Mouse (Mus musculus): ENCODE results near the gene Tbc1d15. TPM values are rescaled to one million over a fixed set of nuclear protein-coding genes. Genes with fewer than 3 reads are reported as not detected.

The Tbc1d15 gene
- polyA plus RNA-seq, 1 experiment from 2014 or later: 49.5 TPM

GRCm38 (mm10) chr10:115270612-115271390 lies 19.5 kb upstream of the Tbc1d15 start:
- no peak for ATAC-seq (ENCODE audit: low FRiP score, low read depth)
- no peaks in the 10 kb centered on the region for H3K4me1 ChIP-seq
- H3K4me3 ChIP-seq: no peak overlapping the region
- no peak overlapping the region for H3K27ac ChIP-seq
- no peaks in the 10 kb centered on the region for H3K27me3 ChIP-seq (replicated peaks)
- H3K36me3 ChIP-seq: no peaks in the 10 kb centered on the region
- WGBS: 87% methylated on average over 12 of the region's 12 CpGs
- H3K9me3 ChIP-seq: no peaks in the 10 kb centered on the region
- H3K9ac ChIP-seq: no peak overlapping the region
- H3K4me2 ChIP-seq (replicated peaks): no peak overlapping the region

- Histone ChIP-seq H3K27ac (no peak overlapping the region), H3K9me3 (peaks cover 6% of the 10 kb centered on the region; the same call in 1 of the 2 replicates), H3K4me3 (no peak overlapping the region), H3K36me3 (no peaks in the 10 kb centered on the region), H3K9ac (no peak overlapping the region), H3K4me2 (replicated peaks) (no peak overlapping the region), H3K27me3 (replicated peaks) (no peaks in the 10 kb centered on the region), H3K4me1 (no peaks in the 10 kb centered on the region)
- no peak for ATAC-seq (ENCODE audit: low FRiP score, low read depth)
- WGBS: 79% methylated on average over 5 of the region's 5 CpGs
Observed at GRCm38 (mm10) chr10:115262926-115263562, 11.8 kb upstream of the Tbc1d15 start.

- no peaks in the 10 kb centered on the region for H3K27me3 ChIP-seq (replicated peaks)
- H3K4me2 ChIP-seq (replicated peaks): no peak overlapping the region
- H3K4me3 ChIP-seq: no peak overlapping the region
- H3K27ac ChIP-seq: no peak overlapping the region
- 89% methylated on average over 2 of the region's 2 CpGs for WGBS
- H3K36me3 ChIP-seq: no peaks in the 10 kb centered on the region
- peaks cover 6% of the 10 kb centered on the region; the same call in 1 of the 2 replicates for H3K9me3 ChIP-seq
- no peak overlapping the region for H3K9ac ChIP-seq
- no peak for ATAC-seq (ENCODE audit: low FRiP score, low read depth)
- H3K4me1 ChIP-seq: no peaks in the 10 kb centered on the region
Observed at GRCm38 (mm10) chr10:115262261-115262660, 11.0 kb upstream of the Tbc1d15 start.

- no peaks in the 10 kb centered on the region for H3K36me3 ChIP-seq
- H3K4me2 ChIP-seq (replicated peaks): no peak overlapping the region
- no peak overlapping the region for H3K4me3 ChIP-seq
- ATAC-seq (ENCODE audit: low FRiP score, low read depth): no peak
- H3K9me3 ChIP-seq: peaks cover 6% of the 10 kb centered on the region; the same call in 1 of the 2 replicates
- WGBS: 88% methylated on average over 3 of the region's 3 CpGs
- no peak overlapping the region for H3K27ac ChIP-seq
- no peaks in the 10 kb centered on the region for H3K4me1 ChIP-seq
- no peaks in the 10 kb centered on the region for H3K27me3 ChIP-seq (replicated peaks)
- H3K9ac ChIP-seq: no peak overlapping the region
Observed at GRCm38 (mm10) chr10:115261428-115261827, 10.2 kb upstream of the Tbc1d15 start.

GRCm38 (mm10) chr10:115256162-115256561 lies 4.9 kb upstream of the Tbc1d15 start:
- H3K27me3 ChIP-seq (replicated peaks): no peaks in the 10 kb centered on the region
- H3K9ac ChIP-seq: no peak overlapping the region
- ATAC-seq (ENCODE audit: low FRiP score, low read depth): no peak
- no peak overlapping the region for H3K4me3 ChIP-seq
- H3K27ac ChIP-seq: no peak overlapping the region
- WGBS: 82% methylated on average over 5 of the region's 5 CpGs
- H3K4me2 ChIP-seq (replicated peaks): no peak overlapping the region
- no peaks in the 10 kb centered on the region for H3K36me3 ChIP-seq
- no peaks in the 10 kb centered on the region for H3K4me1 ChIP-seq
- H3K9me3 ChIP-seq: peaks cover 6% of the 10 kb centered on the region; the same call in 1 of the 2 replicates

GRCm38 (mm10) chr10:115253521-115253920 lies 2.3 kb upstream of the Tbc1d15 start:
- H3K9ac ChIP-seq: no peak overlapping the region
- 82% methylated on average over 3 of the region's 3 CpGs for WGBS

GRCm38 (mm10) chr10:115252321-115252757 lies 1.1 kb upstream of the Tbc1d15 start:
- no peak for ATAC-seq (ENCODE audit: low FRiP score, low read depth)
- peak overlapping the region; percentile 92 for H3K4me3 ChIP-seq
- H3K4me2 ChIP-seq (replicated peaks): peak overlapping the region; percentile 80
- 15% methylated on average over 10 of the region's 10 CpGs for WGBS
- no peaks in the 10 kb centered on the region for H3K36me3 ChIP-seq
- H3K9ac ChIP-seq: 0 out of 2 replicates have a peak overlapping the region, but pooled peaks have one; percentile 6
- peaks cover 11% of the 10 kb centered on the region for H3K4me1 ChIP-seq
- no peak overlapping the region for H3K27ac ChIP-seq
- no peaks in the 10 kb centered on the region for H3K9me3 ChIP-seq
- H3K27me3 ChIP-seq (replicated peaks): no peaks in the 10 kb centered on the region

More at GRCm38 (mm10) chr10:115253521-115253920, 2.3 kb upstream of the Tbc1d15 start:
- no peak overlapping the region for H3K27ac ChIP-seq
- no peak for ATAC-seq (ENCODE audit: low FRiP score, low read depth)
- H3K4me2 ChIP-seq (replicated peaks): no peak overlapping the region
- H3K9me3 ChIP-seq: no peaks in the 10 kb centered on the region
- no peaks in the 10 kb centered on the region for H3K36me3 ChIP-seq
- peaks cover 6% of the 10 kb centered on the region for H3K4me1 ChIP-seq
- H3K4me3 ChIP-seq: no peak overlapping the region
- H3K27me3 ChIP-seq (replicated peaks): no peaks in the 10 kb centered on the region

GRCm38 (mm10) chr10:115250235-115251087 lies 806 bp downstream of the Tbc1d15 start:
- ATAC-seq (ENCODE audit: low FRiP score, low read depth): no peak; the same call in 1 of the 2 replicates
- peak overlapping the region; percentile 92 for H3K4me3 ChIP-seq
- no peaks in the 10 kb centered on the region for H3K27me3 ChIP-seq (replicated peaks)
- no peaks in the 10 kb centered on the region for H3K36me3 ChIP-seq
- H3K9me3 ChIP-seq: no peaks in the 10 kb centered on the region
- H3K4me1 ChIP-seq: peaks cover 11% of the 10 kb centered on the region
- H3K4me2 ChIP-seq (replicated peaks): peak overlapping the region; percentile 80
- 32% methylated on average over 38 of the region's 38 CpGs for WGBS
- H3K9ac ChIP-seq: peak overlapping the region; percentile 81
- no peak overlapping the region for H3K27ac ChIP-seq

- WGBS: 39% methylated on average over 7 of the region's 7 CpGs
- peak overlapping the region; percentile 20; the same call in 1 of the 2 replicates for H3K4me2 ChIP-seq (replicated peaks)
Observed at GRCm38 (mm10) chr10:115248041-115248440, 3.2 kb downstream of the Tbc1d15 start.

GRCm38 (mm10) chr10:115245488-115245887 lies 5.8 kb downstream of the Tbc1d15 start:
- H3K4me2 ChIP-seq (replicated peaks): no peak overlapping the region
- WGBS: 95% methylated on average over 2 of the region's 2 CpGs
- H3K36me3 ChIP-seq: no peaks in the 10 kb centered on the region
- H3K4me3 ChIP-seq: no peak overlapping the region
- peaks cover 10% of the 10 kb centered on the region for H3K4me1 ChIP-seq
- H3K27me3 ChIP-seq (replicated peaks): no peaks in the 10 kb centered on the region
- ATAC-seq (ENCODE audit: low FRiP score, low read depth): no peak
- no peak overlapping the region for H3K9ac ChIP-seq
- H3K9me3 ChIP-seq: no peaks in the 10 kb centered on the region
- H3K27ac ChIP-seq: no peak overlapping the region

More at GRCm38 (mm10) chr10:115248041-115248440, 3.2 kb downstream of the Tbc1d15 start:
- peaks cover 11% of the 10 kb centered on the region for H3K4me1 ChIP-seq
- H3K9ac ChIP-seq: no peak overlapping the region
- no peaks in the 10 kb centered on the region for H3K9me3 ChIP-seq
- no peak overlapping the region for H3K27ac ChIP-seq
- no peak overlapping the region for H3K4me3 ChIP-seq
- no peak for ATAC-seq (ENCODE audit: low FRiP score, low read depth)
- H3K36me3 ChIP-seq: no peaks in the 10 kb centered on the region
- H3K27me3 ChIP-seq (replicated peaks): no peaks in the 10 kb centered on the region

- ATAC-seq (ENCODE audit: low FRiP score, low read depth): no peak
- Histone ChIP-seq H3K4me2 (replicated peaks) (no peak overlapping the region), H3K4me3 (no peak overlapping the region), H3K9me3 (no peaks in the 10 kb centered on the region), H3K27me3 (replicated peaks) (no peaks in the 10 kb centered on the region), H3K27ac (no peak overlapping the region), H3K36me3 (peaks cover 20% of the 10 kb centered on the region), H3K4me1 (no peaks in the 10 kb centered on the region), H3K9ac (no peak overlapping the region)
- 85% methylated on average over 8 of the region's 8 CpGs for WGBS
Observed at GRCm38 (mm10) chr10:115241082-115241595, 10.1 kb downstream of the Tbc1d15 start.

All from neural tube, embryonic 12.5 days (tissue).